Mouse (Mus musculus) midbrain, embryonic 12.5 days (tissue): Measurements from ENCODE around the gene Prim2. TPM values are rescaled to one million over a fixed set of nuclear protein-coding genes. Genes with fewer than 3 reads are reported as not detected.

ENCODE experiments used
- ATAC-seq: fragments of 200-750 bp; cut with Nextera tagmentation; 2 replicates; pipeline ENCODE4 v1.8.0; 2017; ENCODE audit warnings: low read depth, moderate TSS enrichment, moderate library complexity; ENCODE audit not compliant: low FRiP score
- H3K27ac ChIP-seq: fragments of 300-500 bp; sonication (generic); replicated peaks from 2 replicates; pipeline ENCODE4 v1.5.1; 2016; ENCODE audit warnings: mild to moderate bottlenecking
- H3K27me3 ChIP-seq: fragments of 300-500 bp; sonication (generic); 2 replicates; pipeline ENCODE4 v1.6.1; 2016; ENCODE audit warnings: mild to moderate bottlenecking
- H3K36me3 ChIP-seq: fragments of 300-500 bp; sonication (generic); 2 replicates; pipeline ENCODE4 v1.6.1; 2016
- H3K4me1 ChIP-seq: fragments of 300-500 bp; sonication (generic); 2 replicates; pipeline ENCODE4 v1.6.1; 2016
- H3K4me2 ChIP-seq: fragments of 300-500 bp; sonication (generic); replicated peaks from 2 replicates; pipeline ENCODE4 v1.6.1; 2016; ENCODE audit warnings: mild to moderate bottlenecking, moderate library complexity
- H3K4me3 ChIP-seq: fragments of 300-500 bp; sonication (generic); 2 replicates; pipeline ENCODE4 v1.5.1; 2016; ENCODE audit warnings: mild to moderate bottlenecking
- H3K9ac ChIP-seq: fragments of 300-500 bp; sonication (generic); replicated peaks from 2 replicates; pipeline ENCODE4 v1.6.1; 2016; ENCODE audit warnings: mild to moderate bottlenecking, moderate library complexity
- H3K9me3 ChIP-seq: fragments of 300-500 bp; sonication (generic); 2 replicates; pipeline ENCODE4 v1.6.1; 2016; ENCODE audit warnings: mild to moderate bottlenecking
- WGBS: fragments of 180-500 bp; shearing (Covaris S2); methylation state at CpG from one replicate; pipeline ENCODE4 v1.1.7; 2016; 5-methylcytosine and 5-hydroxymethylcytosine counted together
- polyA plus RNA-seq: library from polyadenylated mRNA; unstranded; fragments of >200 nt; fragmentation: Nextera tagmentation; extraction: Ambion mirVana; gene quantifications from 2 replicates; pipeline ENCODE4 v1.2.1, GENCODE M21; 2016

Prim2 gene
- polyA plus RNA-seq: 40.3 and 40.5 TPM in 2 replicates

GRCm38 (mm10) chr1:33669708-33670141 lies at the start of gene Prim2:
Gene Prim2, minus strand, starts transcription at chr1:33669795.
- Histone ChIP-seq H3K27ac (peak within 1 kb of the TSS; percentile 85), H3K27me3 (no peaks in the 10 kb centered on the region), H3K4me2 (peak within 1 kb of the TSS; percentile 69), H3K36me3 (peaks cover 18% of the 10 kb centered on the region), H3K4me1 (peaks cover 12% of the 10 kb centered on the region), H3K9ac (peak within 1 kb of the TSS; percentile 68), H3K4me3 (peak within 1 kb of the TSS; percentile 56), H3K9me3 (no peaks in the 10 kb centered on the region)
- ATAC-seq: peak; percentile 93
- under 1% methylated on average over 26 of the region's 26 CpGs for whole genome bisulfite sequencing

GRCm38 (mm10) chr1:33717636-33718035 lies 48.0 kb upstream of the Prim2 start:
- Histone ChIP-seq H3K27me3 (no peaks in the 10 kb centered on the region), H3K4me2 (no peak overlapping the region), H3K9ac (no peak overlapping the region), H3K9me3 (no peaks in the 10 kb centered on the region), H3K4me3 (no peak overlapping the region), H3K27ac (no peak overlapping the region), H3K4me1 (peaks cover 5% of the 10 kb centered on the region), H3K36me3 (0 out of 2 replicates have a peak, but pooled peaks cover 9% of the 10 kb centered on the region)
- no peak for ATAC-seq
- 95% methylated on average over 1 of the region's 1 CpGs for WGBS

GRCm38 (mm10) chr1:33714796-33715195 lies 45.2 kb upstream of the Prim2 start:
- WGBS: 4% methylated on average over 10 of the region's 10 CpGs
- H3K9me3 ChIP-seq: no peaks in the 10 kb centered on the region
- H3K27me3 ChIP-seq: no peaks in the 10 kb centered on the region
- H3K27ac ChIP-seq: no peak overlapping the region
- H3K4me3 ChIP-seq: no peak overlapping the region
- H3K4me2 ChIP-seq: peak overlapping the region; percentile 18; the same call in 1 of the 2 replicates
- H3K9ac ChIP-seq: no peak overlapping the region
- ATAC-seq: peak; percentile 39
- H3K4me1 ChIP-seq: no peaks in the 10 kb centered on the region
- no peaks in the 10 kb centered on the region for H3K36me3 ChIP-seq

GRCm38 (mm10) chr1:33712026-33712425 lies 42.4 kb upstream of the Prim2 start:
- Histone ChIP-seq H3K4me3 (no peak overlapping the region), H3K9ac (no peak overlapping the region), H3K9me3 (no peaks in the 10 kb centered on the region), H3K36me3 (no peaks in the 10 kb centered on the region), H3K4me1 (no peaks in the 10 kb centered on the region), H3K4me2 (no peak overlapping the region), H3K27me3 (no peaks in the 10 kb centered on the region), H3K27ac (no peak overlapping the region)
- no peak for ATAC-seq
- WGBS: 94% methylated on average over 5 of the region's 5 CpGs

GRCm38 (mm10) chr1:33709615-33710014 lies 40.0 kb upstream of the Prim2 start:
- no peaks in the 10 kb centered on the region for H3K36me3 ChIP-seq
- WGBS: 79% methylated on average over 2 of the region's 2 CpGs
- H3K9ac ChIP-seq: no peak overlapping the region
- no peaks in the 10 kb centered on the region for H3K9me3 ChIP-seq
- H3K4me2 ChIP-seq: no peak overlapping the region
- H3K27me3 ChIP-seq: no peaks in the 10 kb centered on the region
- ATAC-seq: no peak
- H3K27ac ChIP-seq: no peak overlapping the region
- no peaks in the 10 kb centered on the region for H3K4me1 ChIP-seq
- no peak overlapping the region for H3K4me3 ChIP-seq

GRCm38 (mm10) chr1:33701244-33701643 lies 31.6 kb upstream of the Prim2 start:
- Histone ChIP-seq H3K27me3 (no peaks in the 10 kb centered on the region), H3K9me3 (no peaks in the 10 kb centered on the region), H3K9ac (no peak overlapping the region), H3K4me3 (no peak overlapping the region), H3K27ac (no peak overlapping the region), H3K4me2 (no peak overlapping the region), H3K4me1 (no peaks in the 10 kb centered on the region), H3K36me3 (no peaks in the 10 kb centered on the region)
- no peak for ATAC-seq
- WGBS: 93% methylated on average over 3 of the region's 3 CpGs

- no peak overlapping the region for H3K27ac ChIP-seq
- H3K4me1 ChIP-seq: no peaks in the 10 kb centered on the region
- no peak overlapping the region for H3K4me2 ChIP-seq
- no peaks in the 10 kb centered on the region for H3K36me3 ChIP-seq
- H3K9me3 ChIP-seq: no peaks in the 10 kb centered on the region
- ATAC-seq: no peak
- no peaks in the 10 kb centered on the region for H3K27me3 ChIP-seq
- no peak overlapping the region for H3K9ac ChIP-seq
- WGBS: 84% methylated on average over 2 of the region's 2 CpGs
- no peak overlapping the region for H3K4me3 ChIP-seq
Measured at GRCm38 (mm10) chr1:33696016-33696415, 26.4 kb upstream of the Prim2 start.

- no peaks in the 10 kb centered on the region for H3K9me3 ChIP-seq
- no peak overlapping the region for H3K9ac ChIP-seq
- no peaks in the 10 kb centered on the region for H3K27me3 ChIP-seq
- no peaks in the 10 kb centered on the region for H3K36me3 ChIP-seq
- no peak for ATAC-seq
- no peak overlapping the region for H3K27ac ChIP-seq
- H3K4me2 ChIP-seq: no peak overlapping the region
- no peak overlapping the region for H3K4me3 ChIP-seq
- H3K4me1 ChIP-seq: no peaks in the 10 kb centered on the region
- 84% methylated on average over 3 of the region's 3 CpGs for WGBS
Measured at GRCm38 (mm10) chr1:33693893-33694292, 24.3 kb upstream of the Prim2 start.

GRCm38 (mm10) chr1:33690087-33690448 lies 20.5 kb upstream of the Prim2 start:
- Histone ChIP-seq H3K36me3 (no peaks in the 10 kb centered on the region), H3K27ac (no peak overlapping the region), H3K4me1 (no peaks in the 10 kb centered on the region), H3K9me3 (no peaks in the 10 kb centered on the region), H3K9ac (no peak overlapping the region), H3K4me2 (no peak overlapping the region), H3K4me3 (no peak overlapping the region), H3K27me3 (no peaks in the 10 kb centered on the region)
- no peak for ATAC-seq
- WGBS: 49% methylated on average over 4 of the region's 4 CpGs

- no peak for ATAC-seq
- no peak overlapping the region for H3K9ac ChIP-seq
- H3K36me3 ChIP-seq: no peaks in the 10 kb centered on the region
- H3K4me2 ChIP-seq: no peak overlapping the region
- WGBS: 88% methylated on average over 8 of the region's 8 CpGs
- no peaks in the 10 kb centered on the region for H3K4me1 ChIP-seq
- no peaks in the 10 kb centered on the region for H3K27me3 ChIP-seq
- H3K27ac ChIP-seq: no peak overlapping the region
- no peak overlapping the region for H3K4me3 ChIP-seq
- no peaks in the 10 kb centered on the region for H3K9me3 ChIP-seq
Measured at GRCm38 (mm10) chr1:33689446-33690086, 20.0 kb upstream of the Prim2 start.

GRCm38 (mm10) chr1:33688810-33689209 lies 19.2 kb upstream of the Prim2 start:
- Histone ChIP-seq H3K36me3 (no peaks in the 10 kb centered on the region), H3K9me3 (no peaks in the 10 kb centered on the region), H3K9ac (no peak overlapping the region), H3K4me2 (no peak overlapping the region), H3K4me1 (no peaks in the 10 kb centered on the region), H3K27ac (no peak overlapping the region), H3K27me3 (no peaks in the 10 kb centered on the region), H3K4me3 (no peak overlapping the region)
- WGBS: 77% methylated on average over 2 of the region's 2 CpGs
- no peak for ATAC-seq

GRCm38 (mm10) chr1:33684459-33684858 lies 14.9 kb upstream of the Prim2 start:
- H3K4me2 ChIP-seq: no peak overlapping the region
- H3K36me3 ChIP-seq: no peaks in the 10 kb centered on the region
- no peak overlapping the region for H3K4me3 ChIP-seq
- no peak overlapping the region for H3K27ac ChIP-seq
- ATAC-seq: no peak
- no peaks in the 10 kb centered on the region for H3K4me1 ChIP-seq
- H3K9me3 ChIP-seq: no peaks in the 10 kb centered on the region
- no peak overlapping the region for H3K9ac ChIP-seq
- H3K27me3 ChIP-seq: no peaks in the 10 kb centered on the region
- WGBS: 66% methylated on average over 8 of the region's 8 CpGs

GRCm38 (mm10) chr1:33680890-33681289 lies 11.3 kb upstream of the Prim2 start:
- Histone ChIP-seq H3K4me1 (no peaks in the 10 kb centered on the region), H3K9me3 (no peaks in the 10 kb centered on the region; the same call in 1 of the 2 replicates), H3K27ac (no peak overlapping the region), H3K4me2 (no peak overlapping the region), H3K9ac (no peak overlapping the region), H3K27me3 (no peaks in the 10 kb centered on the region), H3K36me3 (no peaks in the 10 kb centered on the region), H3K4me3 (no peak overlapping the region)
- ATAC-seq: no peak
- 89% methylated on average over 7 of the region's 7 CpGs for WGBS
